Mouse (Mus musculus) kidney, postnatal 4 days (tissue): ENCODE data around the gene Dbh.

Source experiments
- DNase-seq, 2 experiments: peaks; one replicate each; pipeline ENCODE4 v3.0.0; 2021; ENCODE audit warnings: mixed read lengths in 2 of 2

Dbh gene

DNA sequence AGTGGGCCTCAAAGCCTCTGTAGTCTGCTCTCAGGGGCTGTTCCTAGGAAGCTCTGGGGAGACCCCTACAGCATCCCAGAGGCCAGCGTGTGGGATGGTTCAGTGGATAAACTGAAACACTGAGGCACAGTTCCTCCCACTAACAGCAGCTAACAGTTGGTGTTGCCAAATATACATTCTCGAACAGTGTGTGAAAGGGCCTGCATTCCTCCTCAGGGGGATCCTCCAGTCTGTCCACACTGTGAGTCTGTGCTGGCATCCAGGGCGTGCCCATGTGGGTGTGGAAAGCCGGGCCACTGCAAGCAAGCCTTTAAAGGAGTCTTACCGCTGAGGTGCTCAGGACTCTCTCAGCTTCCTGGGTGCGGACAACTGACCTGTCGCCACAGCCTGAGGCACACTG lies 61.5 kb downstream of the Dbh start:
- no peak for DNase-seq

DNA sequence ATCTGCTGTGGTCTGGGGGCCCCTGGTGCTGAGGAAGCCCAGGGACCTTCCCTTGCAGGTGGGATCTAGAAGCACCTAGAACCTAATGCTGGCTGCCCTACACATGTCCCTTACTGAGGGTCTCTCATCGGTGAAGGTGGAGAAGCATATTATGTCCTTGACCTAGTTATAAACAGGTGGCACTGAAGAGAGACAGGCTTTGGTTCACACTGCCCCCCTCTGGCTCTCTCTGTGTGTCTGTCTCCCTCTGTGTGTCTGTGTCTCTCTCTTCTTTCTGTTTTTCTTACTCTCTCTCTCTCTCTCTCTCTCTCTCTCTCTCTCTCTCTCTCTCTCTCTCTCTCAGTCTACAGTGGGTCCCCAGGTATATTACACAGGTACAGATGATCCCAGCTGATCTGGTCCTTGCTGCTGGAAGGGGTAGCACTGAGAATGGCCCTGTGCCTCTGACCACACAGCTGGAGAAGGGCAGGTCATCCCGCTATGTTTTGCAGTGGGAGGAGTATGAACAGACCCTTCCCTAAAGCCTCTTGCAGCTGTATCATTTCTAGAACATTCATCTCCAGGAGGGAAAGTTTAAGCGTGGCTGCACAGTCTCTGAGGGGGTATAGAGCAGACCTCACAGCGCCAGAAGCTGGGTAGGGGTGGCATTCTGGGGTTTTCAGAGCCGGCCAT lies 63.9 kb downstream of the Dbh start:
- no peak for DNase-seq

DNA sequence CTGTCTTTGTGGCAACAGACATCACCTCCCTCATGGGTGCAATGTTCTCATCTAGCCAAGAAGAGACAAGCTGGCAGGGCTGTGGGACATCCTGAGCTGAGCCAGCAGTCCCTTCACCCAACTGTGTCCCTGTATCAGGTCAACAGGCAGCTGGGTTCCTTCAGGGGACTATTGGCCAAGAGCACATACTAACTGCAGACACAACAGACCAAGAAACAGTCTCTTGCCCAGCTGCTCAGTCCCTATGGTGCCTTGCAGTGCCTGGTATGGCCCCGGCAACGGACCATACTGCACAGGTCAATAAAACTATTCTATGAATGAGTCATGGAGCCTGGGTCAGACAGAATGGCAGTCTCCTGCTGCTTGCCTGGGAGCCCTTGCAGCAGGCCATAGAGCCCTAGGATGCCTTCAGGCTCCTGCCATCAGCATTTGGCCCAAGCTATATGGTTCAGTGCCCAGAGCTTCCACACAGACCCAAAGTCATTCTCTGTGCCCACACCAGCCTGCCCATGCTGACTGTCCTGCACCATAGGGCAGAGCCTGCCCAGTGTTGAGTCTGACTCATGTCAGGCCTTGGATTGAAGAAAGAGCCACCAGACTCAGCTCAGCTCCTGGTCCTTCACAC lies 64.6 kb downstream of the Dbh start:
- no peak for DNase-seq

DNA sequence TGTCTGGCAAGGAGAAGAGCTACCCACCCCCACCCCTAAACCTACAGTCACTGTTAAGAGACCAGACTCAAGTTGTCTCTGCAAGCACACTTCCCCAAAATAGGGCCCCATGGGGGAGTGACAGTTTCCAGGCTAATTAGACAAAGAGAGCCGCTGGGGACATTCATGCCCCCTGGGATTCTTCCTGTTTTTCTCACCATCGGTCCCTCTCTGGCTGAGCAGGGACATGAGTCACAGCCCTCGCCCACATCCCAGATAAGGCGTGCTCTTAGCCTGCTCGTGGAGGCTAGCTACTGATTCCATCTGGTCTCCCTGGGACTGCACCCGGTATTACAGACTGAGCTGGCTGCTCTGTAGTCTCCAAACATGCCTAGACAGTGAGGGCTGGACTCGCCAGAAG lies 67.3 kb downstream of the Dbh start:
- DNase-seq, result peak in 1 of 2 experiments; percentile 39
